ENCODE assay signal across 16 mouse cellular contexts in the genomic region with DNA sequence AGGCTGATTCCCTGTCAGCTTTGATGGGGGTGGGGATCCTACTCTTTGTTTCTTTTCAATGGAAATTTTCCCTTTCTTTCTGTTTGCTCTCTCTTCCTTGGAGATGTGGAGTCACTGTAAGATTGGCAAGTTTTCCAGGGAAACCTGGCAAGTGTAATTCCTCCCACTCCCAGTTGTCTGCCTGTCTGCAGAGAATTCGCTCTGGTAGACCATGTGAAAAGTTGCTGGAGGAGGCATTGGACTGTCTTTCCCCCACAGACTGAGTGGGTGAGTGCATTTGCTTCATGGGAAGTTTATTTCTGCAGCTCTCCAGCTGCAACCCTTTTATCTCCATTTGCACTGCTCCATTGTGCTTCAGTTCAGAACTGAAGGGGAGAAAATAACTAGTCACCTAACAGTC.
DNase-seq lines count a peak whose midpoint lies in the region.
"Had no signal": no experiment of that assay in that cellular context is flagged by ENCODE, and none has a peak within 500 bp of the region (broad histone marks: within the 10 kb centered on the region; RNA-seq: fewer than 3 reads in every experiment).

No protein-coding gene starts in this region.

- peak; percentile 70 for DNase-seq in left cerebral cortex, adult 11 months (ENCODE audit: low spot score)
- DNase-seq in left cerebral cortex, postnatal 4 days, result no peak
- peak; percentile 45 for DNase-seq in layer of hippocampus, adult 9-10 months (ENCODE audit: low spot score)
- DNase-seq in left cerebral cortex, postnatal 14 days (ENCODE audit: low spot score in 2 of 2), result peak; percentile 53 to 72
- DNase-seq in ovary, postnatal 36 days (ENCODE audit: low spot score), result no peak
- no peak for DNase-seq in gastrocnemius, postnatal 10 days
- no peak for DNase-seq in cerebellum, adult 11 months
- DNase-seq in cerebellum, adult 18-20 months, result no peak
- DNase-seq: cerebellum, adult 11-12 months; heart, adult 11 months; heart, postnatal 14 days; kidney, adult 18-20 months; kidney, postnatal 25 days; lung, postnatal 14 days; retina, postnatal 1 day; thymus, adult 2 months had no signal

- intact Hi-C loops in left cerebral cortex, postnatal 4 days (cut with DNase I), result no loop called here
- intact Hi-C loops in left cerebral cortex, postnatal 14 days (cut with DNase I), result no loop called here

Comparison
In these comparisons a context has a peak if more than half of its experiments do, and no peak if none do; other contexts are left out.
1. DNase-seq: peak in left cerebral cortex, adult 11 months (single experiment), layer of hippocampus, adult 9-10 months (single experiment) and left cerebral cortex, postnatal 14 days (2 of 2); none in left cerebral cortex, postnatal 4 days (single experiment), ovary, postnatal 36 days (single experiment), gastrocnemius, postnatal 10 days (single experiment), cerebellum, adult 11 months (single experiment) and cerebellum, adult 18-20 months (0 of 2).